Mouse (Mus musculus): Measurements from ENCODE around the gene Utp20.
"Not testable (repeated sequence)": the region's sequence is repeated elsewhere in the genome, so short reads cannot be mapped to it uniquely, and the experiment has no call there.

Gene Utp20

DNA sequence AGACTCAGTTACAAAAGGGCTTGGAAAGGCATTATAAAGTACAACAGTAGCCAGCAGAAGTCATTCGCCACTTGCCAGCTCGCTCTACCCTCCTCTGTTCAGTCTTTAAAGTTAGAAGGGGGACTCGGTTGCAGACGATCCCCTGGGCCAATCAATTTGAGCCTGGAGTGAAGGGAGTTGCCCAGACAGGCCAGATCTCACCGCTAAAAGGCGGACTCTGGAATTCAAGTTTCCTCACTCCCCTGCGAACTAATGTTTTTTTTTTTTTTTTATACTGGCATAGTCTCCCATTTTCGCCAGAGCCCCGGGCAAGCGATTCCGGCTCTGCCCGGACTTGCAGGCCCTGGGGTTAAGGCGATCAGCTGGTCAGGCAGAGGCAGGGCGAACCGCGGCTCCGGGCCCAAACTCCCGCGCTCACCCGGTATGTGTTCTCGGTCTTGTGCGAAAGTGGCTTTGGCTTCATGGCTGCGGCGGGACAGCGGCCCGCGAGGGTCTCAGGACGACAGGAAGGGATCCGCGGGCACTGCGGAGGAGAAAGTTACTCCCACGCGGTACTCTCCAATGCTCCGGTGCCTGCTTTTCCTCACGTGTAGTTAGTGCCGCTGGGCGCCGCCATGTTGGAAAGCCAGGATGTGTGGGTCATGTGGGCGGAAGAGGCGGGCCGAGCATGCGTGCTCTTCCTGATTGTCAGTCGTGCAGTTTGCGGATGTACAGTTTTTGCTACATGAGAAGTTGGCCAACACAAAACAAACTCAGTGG, at the start of gene Utp20:
Gene Utp20, minus strand, starts transcription at position 617 of the 759 bp plus-strand sequence.
- peak; percentile 56 to 60 for DNase-seq

DNA sequence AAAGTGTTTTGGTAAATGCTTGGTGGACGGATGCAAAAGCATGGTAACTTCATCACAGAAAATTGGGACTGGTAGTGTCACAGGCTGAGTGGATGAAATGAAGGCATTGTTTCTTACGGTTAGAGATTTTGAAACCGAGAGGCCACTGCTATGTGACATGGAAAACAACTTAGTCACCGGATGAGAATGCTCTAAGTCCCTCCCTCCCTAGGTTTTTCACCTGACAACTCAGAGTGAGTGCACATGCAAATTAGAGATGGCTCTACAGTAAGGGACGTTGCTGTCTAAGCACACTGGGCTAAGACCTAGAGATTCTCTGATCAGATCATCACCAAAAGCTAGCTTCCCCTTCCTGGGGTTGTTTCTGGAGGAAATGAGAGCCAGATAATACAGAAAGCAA, 48.3 kb upstream of the Utp20 start:
- DNase-seq: no peak

- DNase-seq: no peak
Observed at GRCm38 (mm10) chr10:88866017-88866416, 39.4 kb upstream of the Utp20 start.

DNA sequence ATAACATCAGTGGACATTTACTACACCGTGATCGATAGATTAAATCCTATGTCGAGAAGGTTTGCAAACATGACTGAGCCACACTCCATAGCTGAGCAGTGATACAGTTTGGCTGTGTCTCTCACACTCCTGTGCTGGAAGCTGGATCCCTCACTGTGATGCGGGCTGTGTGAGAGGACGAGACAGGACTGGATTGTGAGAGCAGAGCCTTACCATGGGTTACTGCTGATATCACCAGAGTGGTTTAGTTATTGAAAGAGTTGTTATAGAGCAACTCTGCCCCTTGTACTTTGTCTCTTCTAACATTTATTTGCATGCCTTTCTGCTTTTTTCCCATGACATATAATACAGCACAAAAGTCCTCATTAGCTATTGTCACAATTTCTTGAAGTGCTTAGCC, 35.7 kb upstream of the Utp20 start:
- DNase-seq: no peak

- no peak for DNase-seq
Observed at GRCm38 (mm10) chr10:88861416-88861815, 34.8 kb upstream of the Utp20 start.

GRCm38 (mm10) chr10:88860911-88861310, 34.3 kb upstream of the Utp20 start:
- DNase-seq: no peak

DNA sequence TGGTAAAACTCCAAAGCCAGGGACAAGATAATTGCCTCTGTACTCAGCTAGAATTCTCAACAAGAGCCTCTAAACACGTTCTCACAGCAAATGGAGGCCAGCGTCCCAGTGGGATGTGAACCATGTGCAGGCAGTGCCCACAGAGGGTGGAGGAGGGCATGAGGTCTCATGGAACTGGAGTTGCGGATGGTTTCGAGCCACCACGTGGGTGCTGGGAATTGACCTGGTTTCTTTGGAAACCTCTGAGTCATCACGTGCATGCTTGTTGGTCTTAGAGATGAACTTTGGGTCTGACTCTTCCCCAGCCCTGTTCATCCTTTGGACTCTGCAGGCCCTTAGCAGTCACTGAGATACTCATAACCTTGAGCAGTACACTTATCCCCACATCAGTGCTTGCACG, 26.7 kb upstream of the Utp20 start:
- DNase-seq: no peak

DNA sequence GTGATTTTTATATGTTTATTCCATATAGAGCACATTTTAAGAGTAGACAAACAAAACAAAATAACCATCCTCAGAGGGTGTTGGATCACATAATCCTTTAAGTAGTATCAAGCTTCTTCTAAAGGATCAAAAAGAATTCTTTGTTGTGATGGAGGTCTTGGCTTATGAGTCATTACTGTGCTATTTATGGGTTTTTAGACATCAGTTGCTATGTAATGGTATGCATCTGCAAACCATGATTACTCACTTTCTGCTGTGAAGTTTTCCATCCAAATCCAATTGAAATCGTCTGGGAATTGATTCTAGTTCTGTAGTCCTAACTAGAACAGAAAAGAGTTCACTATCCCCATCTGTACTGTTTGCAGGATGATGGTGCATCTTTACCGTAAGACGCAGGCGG, 23.4 kb upstream of the Utp20 start:
- DNase-seq: no peak

DNA sequence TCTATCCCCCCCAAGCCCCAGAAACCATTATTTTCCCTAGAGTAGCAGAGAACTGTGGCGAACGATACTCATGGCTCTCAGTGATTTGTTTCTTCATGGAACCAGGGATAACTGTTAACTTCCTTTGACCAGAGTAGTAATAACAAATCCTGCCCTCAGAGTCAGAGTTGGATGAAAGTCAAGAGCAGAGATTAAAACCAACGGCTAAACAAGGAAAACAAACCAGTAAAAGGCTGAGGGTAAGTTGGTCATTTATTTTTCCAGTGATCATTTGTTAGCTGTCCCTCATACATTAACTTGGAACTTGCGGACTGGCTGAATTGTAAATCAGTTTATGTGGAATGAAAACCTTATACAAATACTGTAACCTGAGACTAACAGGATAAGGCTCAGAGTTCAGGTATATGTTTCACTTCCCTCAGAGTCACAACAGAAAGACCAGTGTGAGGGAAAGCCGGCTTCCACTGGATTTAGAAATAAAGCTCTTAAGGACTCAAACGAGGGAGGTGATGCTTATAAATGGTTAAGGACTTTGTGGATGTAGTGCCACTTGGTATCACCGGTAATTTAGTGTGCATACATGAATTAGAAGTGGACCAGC, 22.4 kb upstream of the Utp20 start:
- no peak for DNase-seq

GRCm38 (mm10) chr10:88834227-88834626, 7.6 kb upstream of the Utp20 start:
- DNase-seq: no peak

DNA sequence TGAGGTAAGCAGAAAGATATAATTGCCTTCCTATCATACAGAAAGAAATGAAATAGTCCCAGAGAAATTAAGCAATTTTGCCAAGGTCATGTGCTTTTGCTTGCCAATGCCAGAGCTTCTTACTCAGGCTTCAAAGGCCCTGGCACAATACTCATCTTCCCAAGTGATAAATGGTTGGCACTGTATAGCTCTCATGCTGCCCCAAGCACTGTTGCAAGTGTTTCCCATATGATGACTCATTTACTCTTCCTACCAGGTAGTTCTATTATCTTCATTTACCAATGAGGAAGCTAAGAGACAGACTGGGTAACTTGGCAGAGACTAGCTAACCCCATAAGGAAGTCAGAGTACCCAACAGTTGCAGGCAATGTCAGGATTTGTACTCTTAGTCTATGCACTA, 1.8 kb upstream of the Utp20 start:
- DNase-seq: no peak

DNA sequence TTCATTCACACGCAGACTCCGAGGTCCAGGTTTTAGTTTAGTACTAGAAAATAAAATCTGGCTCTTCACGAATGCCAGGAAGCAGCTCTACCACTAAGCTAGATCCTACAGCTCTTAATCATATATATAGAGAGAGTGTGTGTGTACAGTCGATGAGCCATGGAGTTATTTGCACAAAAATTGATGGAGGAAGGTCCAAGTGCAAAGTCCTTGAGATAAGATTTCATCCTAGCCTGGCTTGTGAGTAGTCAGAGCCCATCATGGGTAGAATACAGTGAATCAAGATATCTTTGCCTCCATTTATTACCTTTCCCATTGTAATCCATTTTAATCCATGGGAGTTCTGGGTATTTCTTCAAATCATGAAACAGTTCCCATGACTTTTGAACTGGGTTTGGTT, 992 bp upstream of the Utp20 start:
- DNase-seq: no peak

DNA sequence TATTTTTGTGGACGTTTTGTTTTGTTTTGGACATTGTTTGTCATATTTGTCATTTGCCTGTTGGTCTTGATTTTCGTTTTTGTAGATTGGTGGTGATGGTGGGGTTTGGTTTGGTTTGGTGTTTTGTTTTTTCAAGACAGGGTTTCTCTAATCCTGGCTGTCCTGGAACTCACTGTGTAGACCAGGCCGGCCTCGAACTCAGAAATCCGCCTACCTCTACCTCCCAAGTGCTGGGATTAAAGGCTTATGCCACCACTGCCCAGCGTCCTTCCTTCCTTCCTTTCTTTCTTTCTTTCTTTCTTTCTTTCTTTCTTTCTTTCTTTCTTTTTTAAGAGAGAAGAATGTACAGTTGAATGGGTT, 323 bp upstream of the Utp20 start:
- DNase-seq: not testable (repeated sequence)

- no peak for DNase-seq
Observed at GRCm38 (mm10) chr10:88817335-88817734, 9.3 kb downstream of the Utp20 start.

GRCm38 (mm10) chr10:88815256-88815655, 11.3 kb downstream of the Utp20 start:
- DNase-seq: no peak

DNA sequence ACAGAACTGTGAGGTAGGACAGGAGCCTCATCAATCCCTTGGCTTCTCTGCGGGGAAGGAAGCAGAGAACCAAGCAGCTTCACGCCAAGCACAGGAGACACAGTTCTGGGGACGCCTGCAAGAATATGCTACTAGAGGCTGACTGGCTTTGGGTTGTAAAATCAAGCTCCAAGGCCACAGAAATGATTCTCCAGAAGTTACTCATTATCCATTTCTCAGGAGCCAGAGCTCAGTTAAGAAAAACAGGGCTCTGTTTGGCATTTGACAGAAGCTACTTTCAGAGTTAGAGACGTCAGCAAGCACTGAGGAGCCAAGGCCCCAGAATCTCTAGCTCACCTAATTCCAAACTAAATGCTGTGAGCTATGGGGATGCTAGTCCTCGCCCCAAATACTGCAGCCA, 14.9 kb downstream of the Utp20 start:
- no peak for DNase-seq

- no peak for DNase-seq
Observed at GRCm38 (mm10) chr10:88802236-88802635, 24.4 kb downstream of the Utp20 start.

DNA sequence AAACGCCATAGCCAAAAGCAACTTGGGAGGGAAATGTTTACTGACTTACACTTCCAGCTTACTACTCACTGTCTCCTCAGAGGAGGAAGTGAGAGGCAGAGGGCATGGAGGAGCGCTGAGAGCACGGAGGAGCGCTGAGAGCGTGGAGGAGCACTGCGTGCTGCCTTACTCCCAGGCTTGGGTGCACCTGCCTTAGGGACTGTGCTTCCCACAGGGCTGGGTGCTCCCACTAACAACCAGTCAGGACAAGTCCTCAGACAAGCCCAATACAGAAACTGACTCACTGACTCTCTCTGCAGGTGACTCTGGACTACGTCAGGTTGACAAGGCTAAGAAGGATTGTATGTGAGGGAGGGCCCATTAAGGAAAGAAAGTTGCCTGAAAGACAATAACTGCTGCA, 27.2 kb downstream of the Utp20 start:
- no peak for DNase-seq

- no peak for DNase-seq
Observed at GRCm38 (mm10) chr10:88797452-88797851, 29.2 kb downstream of the Utp20 start.

GRCm38 (mm10) chr10:88796939-88797338, 29.7 kb downstream of the Utp20 start:
- DNase-seq: no peak

DNA sequence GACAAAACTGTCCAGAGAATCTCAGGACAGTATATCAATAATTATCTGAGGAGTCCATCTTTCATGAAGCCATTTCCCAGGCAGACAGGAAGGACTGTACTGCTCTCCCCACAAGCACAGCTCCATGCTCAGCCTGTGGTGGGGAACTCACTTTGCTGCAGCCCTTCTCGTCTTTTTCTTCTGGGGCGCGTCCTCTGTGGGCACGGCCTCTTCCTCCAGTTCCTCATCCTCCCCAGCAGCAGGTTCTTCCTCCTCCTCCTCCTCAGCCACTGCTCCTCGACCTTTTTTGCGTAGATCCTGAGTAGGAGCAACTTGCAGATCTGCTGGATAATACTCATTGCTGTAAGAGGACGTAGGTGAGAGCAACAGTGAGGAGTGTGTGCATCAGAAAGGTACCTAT, 31.4 kb downstream of the Utp20 start:
- DNase-seq: no peak

GRCm38 (mm10) chr10:88794606-88795005, 32.0 kb downstream of the Utp20 start:
- DNase-seq: no peak

GRCm38 (mm10) chr10:88793671-88794070, 32.9 kb downstream of the Utp20 start:
- DNase-seq: no peak

- DNase-seq: no peak
Observed at GRCm38 (mm10) chr10:88784513-88784931, 42.1 kb downstream of the Utp20 start.

DNA sequence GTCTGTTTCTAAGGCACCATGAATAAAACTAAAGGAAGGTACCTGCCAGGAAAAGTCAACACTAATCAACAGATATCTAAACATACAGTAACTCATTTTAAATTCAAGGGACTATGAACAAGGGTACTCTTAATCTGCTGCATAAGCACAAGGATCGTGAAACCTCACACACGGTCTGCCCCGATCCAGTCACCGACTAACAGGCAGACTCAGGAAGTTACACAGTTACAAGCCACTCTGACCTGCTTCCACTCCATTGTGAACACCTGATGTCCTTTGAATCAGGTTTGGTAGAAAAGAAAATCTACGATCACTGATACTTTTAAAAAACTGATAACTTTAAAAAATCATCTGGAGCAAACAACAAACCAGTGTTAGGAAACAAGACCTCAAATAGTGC, 42.7 kb downstream of the Utp20 start:
- DNase-seq: no peak

Measured in thymus, adult 18-20 months (tissue).